Mouse (Mus musculus) natural killer cell, adult 2 months (primary cell): ENCODE measurements around the gene Alg1.
A peak's percentile ranks its signal among the peaks of the same experiment; 100 is the strongest.
"Not testable (repeated sequence)": the region's sequence is repeated elsewhere in the genome, so short reads cannot be mapped to it uniquely, and the experiment has no call there.

Experiments used
- DNase-seq, 2 experiments: peaks; one replicate each; pipeline ENCODE4 v3.0.0; 2022; ENCODE audit warnings: low spot score in 2 of 2

Gene Alg1

GRCm38 (mm10) chr16:5233418-5234313 is at the start of gene Alg1:
TSS of gene Alg1 (plus strand) at chr16:5233621.
- peak; percentile 83 to 90 for DNase-seq

GRCm38 (mm10) chr16:5184101-5184500 is 49.3 kb upstream of the Alg1 start:
- no peak for DNase-seq

- no peak for DNase-seq
These were observed 48.5 kb upstream of the Alg1 start for GRCm38 (mm10) chr16:5184956-5185355.

GRCm38 (mm10) chr16:5185691-5186090 is 47.7 kb upstream of the Alg1 start:
- no peak for DNase-seq

- no peak for DNase-seq
These were observed 47.2 kb upstream of the Alg1 start for GRCm38 (mm10) chr16:5186234-5186633.

- peak; percentile 21 to 47 for DNase-seq
These were observed 38.3 kb upstream of the Alg1 start for GRCm38 (mm10) chr16:5195080-5195479.

- peak; percentile 16 to 31 for DNase-seq
These were observed 30.7 kb upstream of the Alg1 start for GRCm38 (mm10) chr16:5202681-5203080.

GRCm38 (mm10) chr16:5203200-5203599 is 30.2 kb upstream of the Alg1 start:
- peak in 1 of 2 experiments; percentile 19 for DNase-seq

GRCm38 (mm10) chr16:5203668-5204433 is 29.6 kb upstream of the Alg1 start, which contains the start of gene Nagpa:
TSS of gene Nagpa (minus strand) at chr16:5204012.
- DNase-seq: peak; percentile 49 to 69

- no peak for DNase-seq
These were observed 27.9 kb upstream of the Alg1 start for GRCm38 (mm10) chr16:5205431-5205970.

- no peak for DNase-seq
These were observed 27.4 kb upstream of the Alg1 start for GRCm38 (mm10) chr16:5206051-5206450.

GRCm38 (mm10) chr16:5210365-5210764 is 23.1 kb upstream of the Alg1 start:
- no peak for DNase-seq

GRCm38 (mm10) chr16:5212150-5212549 is 21.3 kb upstream of the Alg1 start:
- no peak for DNase-seq

- DNase-seq: no peak
These were observed 19.3 kb upstream of the Alg1 start for GRCm38 (mm10) chr16:5214126-5214525.

- no peak for DNase-seq
These were observed 16.7 kb upstream of the Alg1 start for GRCm38 (mm10) chr16:5216686-5217085.

- DNase-seq: no peak
These were observed 15.9 kb upstream of the Alg1 start for GRCm38 (mm10) chr16:5217341-5218133.

GRCm38 (mm10) chr16:5221403-5221802 is 12.0 kb upstream of the Alg1 start:
- no peak for DNase-seq

- DNase-seq: no peak
These were observed 11.3 kb upstream of the Alg1 start, which contains the start of gene AU021092 for GRCm38 (mm10) chr16:5222140-5222539. TSS of gene AU021092 (minus strand) at chr16:5222299.

- DNase-seq: not testable (repeated sequence)
These were observed 6.9 kb upstream of the Alg1 start for GRCm38 (mm10) chr16:5226534-5226933.

- DNase-seq: not testable (repeated sequence)
These were observed 5.9 kb upstream of the Alg1 start for GRCm38 (mm10) chr16:5227501-5227900.

GRCm38 (mm10) chr16:5228103-5228502 is 5.3 kb upstream of the Alg1 start:
- DNase-seq: not testable (repeated sequence)
